Mouse (Mus musculus) urinary bladder, postnatal 14 days (tissue): ENCODE results near the gene Ear1.
"Not testable (repeated sequence)": the region's sequence is repeated elsewhere in the genome, so short reads cannot be mapped to it uniquely, and the experiment has no call there.

Source experiments
- DNase-seq: peaks from one replicate; pipeline ENCODE4 v3.0.0; 2021; ENCODE audit warnings: low spot score

The Ear1 gene

DNA sequence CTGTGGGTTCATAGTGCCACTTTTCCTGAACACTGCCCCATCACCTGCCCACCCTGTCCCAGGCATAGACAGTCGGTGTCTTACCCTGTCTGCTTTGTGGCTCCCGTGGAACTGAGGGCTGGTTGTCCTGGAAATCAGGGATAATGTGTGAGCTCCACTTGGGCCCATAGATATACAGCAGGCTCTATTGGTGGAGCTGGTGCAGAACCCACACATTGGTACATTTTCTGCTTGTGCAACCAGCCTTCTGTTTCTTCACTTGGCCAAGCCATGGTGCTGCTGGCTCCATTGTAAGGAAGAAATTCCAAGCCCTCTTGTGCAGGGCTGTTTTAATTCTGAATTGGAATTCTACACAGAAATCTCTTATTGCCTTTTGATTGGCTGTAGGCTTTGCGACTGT is at the start of gene Ear1:
Gene Ear1 (minus strand): TSS at position 101 of the 400 bp plus-strand sequence.
- not testable (repeated sequence) for DNase-seq

DNA sequence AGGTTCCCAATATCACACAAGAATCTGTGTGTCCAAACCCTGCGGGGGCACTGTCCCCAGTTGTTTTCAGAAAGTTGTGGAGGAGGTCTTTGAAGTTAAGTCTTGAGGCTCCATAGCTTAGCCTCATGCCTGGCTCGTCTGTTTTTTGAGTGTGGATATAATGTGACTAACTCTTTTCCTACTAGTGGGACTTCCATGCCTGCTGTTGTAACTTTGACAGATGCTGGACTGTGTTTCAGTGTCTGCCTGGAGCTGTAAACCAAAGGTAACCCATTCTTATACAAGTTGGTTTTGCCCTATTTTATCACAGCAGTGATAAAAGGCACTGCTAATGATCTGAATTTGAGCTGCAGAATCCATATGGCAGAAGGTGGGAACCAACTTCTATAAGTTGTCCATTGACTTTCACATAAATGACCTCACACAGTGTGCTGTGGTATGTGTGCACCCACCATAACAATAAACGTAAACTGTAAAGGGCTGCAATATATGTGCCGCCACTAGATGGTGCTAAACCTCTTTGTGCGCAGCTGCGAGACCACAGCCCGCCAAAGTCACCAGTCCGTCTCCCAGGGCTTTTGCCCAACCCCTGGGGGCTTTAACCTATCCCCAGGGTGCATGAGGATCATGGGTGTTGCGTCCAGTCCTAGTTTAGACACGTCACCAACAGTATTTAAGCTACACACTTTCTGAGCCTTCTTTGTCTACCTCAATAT is 49.5 kb upstream of the Ear1 start, which contains the start of gene Gm8113:
Gene Gm8113 (plus strand): TSS at position 703 of the 716 bp plus-strand sequence.
- peak; percentile 46 for DNase-seq

DNA sequence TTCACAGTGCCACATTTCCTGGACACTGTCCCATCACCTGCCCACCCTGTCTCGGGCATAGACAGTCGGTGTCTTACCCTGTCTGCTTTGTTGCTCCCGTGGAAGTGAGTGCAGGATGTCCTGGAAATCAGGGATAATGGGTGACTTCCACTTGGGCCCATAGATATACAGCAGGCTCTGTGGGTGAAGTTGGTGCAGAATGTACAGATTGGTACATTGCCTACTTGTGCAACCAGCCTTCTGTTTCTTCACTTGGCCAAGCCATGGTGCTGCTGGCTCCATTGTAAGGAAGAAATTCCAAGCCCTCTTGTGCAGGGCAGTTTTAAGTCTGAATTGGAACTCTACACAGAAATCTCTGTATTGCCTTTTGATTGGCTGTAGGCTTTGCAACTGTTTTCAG is 48.1 kb upstream of the Ear1 start, which contains the start of gene Ear10:
Gene Ear10 (minus strand): TSS at position 101 of the 400 bp plus-strand sequence.
- DNase-seq = not testable (repeated sequence)

DNA sequence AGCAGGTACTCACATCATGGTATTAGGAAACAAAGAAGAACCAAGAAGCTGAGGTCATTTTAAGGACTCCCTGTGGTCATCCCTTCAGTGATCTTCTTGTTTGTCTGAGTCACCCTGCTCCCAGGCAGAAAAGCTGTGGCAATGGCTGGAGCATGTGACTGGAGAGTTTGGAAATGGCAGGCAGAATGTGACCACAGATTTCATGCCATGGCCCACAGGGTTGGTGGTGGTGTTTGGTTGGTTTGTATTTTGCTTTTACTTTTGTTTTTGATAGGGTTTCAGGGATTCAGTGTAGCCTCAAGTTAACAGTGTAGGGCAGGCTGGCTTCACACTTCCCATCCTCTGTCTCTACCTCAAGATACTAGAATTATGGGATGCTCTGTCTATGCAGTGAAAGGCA is 42.9 kb upstream of the Ear1 start:
- not testable (repeated sequence) for DNase-seq

DNA sequence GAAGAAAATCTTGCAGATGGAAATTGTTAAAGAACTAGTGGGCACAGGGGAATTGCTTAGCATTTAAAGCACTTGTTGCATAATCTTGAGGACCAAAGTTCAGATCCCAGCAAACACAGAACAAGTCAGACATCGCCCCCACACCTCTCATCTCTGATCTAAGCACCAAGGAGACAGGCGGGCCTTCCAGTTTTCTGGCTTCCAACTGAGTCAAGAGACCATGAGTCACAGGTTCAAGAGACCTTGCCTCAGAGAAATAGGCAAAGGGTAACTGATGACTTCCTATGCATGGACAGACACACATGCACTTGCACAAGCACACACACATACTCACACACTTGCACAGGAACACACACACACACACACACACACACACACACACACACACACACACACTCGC is 23.3 kb upstream of the Ear1 start:
- peak; percentile 3 for DNase-seq

DNA sequence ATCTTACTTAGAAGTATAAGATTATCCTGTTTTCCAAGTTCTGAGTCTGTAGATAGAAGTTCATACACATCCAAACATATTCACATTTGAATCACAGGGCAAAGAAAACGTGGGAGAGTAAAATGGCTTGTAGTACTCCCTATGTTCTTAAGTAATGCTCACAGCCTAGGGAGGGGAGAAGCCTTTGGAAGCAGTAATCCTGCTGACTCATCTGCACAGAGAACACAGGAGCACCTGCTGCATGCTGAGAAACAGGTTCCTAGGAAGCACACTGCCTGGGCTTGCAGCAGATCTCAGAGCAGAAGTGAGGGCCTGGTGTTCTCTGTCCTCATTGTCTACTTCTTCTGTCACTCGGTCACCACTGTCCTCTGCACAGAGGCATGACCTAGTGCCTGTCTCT is 20.0 kb upstream of the Ear1 start:
- DNase-seq = not testable (repeated sequence)

DNA sequence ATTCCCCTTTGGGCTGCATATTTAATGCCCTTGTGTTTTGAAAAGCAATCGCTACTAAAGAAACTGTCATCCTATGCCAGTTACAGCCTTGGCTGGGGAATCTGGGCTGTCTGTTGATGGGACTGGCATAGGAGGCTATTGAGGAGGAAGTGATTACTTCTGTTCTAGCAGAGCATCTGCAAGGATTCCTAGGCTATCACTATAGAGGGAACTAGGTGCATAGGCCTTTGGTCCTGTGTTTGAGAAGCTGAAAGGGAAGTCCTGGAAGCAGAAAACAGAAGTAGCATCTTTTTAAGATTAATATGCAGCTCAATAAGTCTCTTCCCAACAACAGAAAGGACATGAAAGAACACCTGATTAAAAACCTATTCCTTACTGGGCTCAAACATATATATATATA is 16.0 kb upstream of the Ear1 start:
- not testable (repeated sequence) for DNase-seq

DNA sequence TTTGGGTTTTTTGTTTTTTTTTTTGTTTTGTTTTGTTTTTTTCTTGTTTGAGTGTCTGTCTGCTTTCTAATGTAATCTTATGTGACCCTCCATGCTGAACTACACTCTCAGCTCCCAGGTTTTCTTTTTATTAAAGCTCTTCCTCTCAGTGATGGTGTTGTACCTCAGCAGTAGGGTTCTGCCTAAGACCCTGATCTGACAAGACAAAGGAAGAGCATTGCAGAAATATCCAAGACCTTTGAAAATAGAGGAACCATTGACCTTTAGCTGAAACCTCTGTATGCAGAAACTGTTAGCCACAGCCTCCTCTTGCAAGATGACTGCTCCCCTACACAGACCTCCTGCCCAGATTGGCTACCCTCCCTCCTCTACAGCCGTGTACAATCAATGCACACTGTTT is 10.9 kb upstream of the Ear1 start:
- DNase-seq = not testable (repeated sequence)

DNA sequence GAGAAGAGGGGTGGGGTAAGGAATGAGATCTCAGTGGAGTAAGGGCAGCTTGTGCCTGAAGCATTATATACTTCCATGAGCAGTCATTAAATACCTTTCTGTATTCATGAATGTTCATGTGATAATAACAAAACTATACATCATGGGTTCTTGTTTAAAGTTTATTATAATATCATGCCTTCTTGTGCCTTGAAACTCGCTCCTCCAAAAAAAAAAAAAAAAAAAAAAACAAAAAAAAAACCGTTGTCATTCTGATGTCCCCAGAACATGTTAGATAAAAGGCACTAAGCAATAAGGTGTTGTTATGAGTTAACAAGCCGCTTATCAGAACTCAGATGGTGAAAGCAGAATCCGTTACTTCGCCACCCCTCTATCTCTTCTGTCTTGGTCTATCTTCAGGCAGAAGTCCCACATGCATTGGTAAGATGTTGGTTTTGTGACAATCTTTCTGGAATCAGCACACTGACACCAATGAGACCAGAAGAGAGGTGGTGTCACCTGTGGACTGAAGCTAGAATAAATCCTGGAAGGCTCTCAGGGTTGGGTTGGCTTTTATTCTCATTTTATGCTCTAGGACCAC is 4.7 kb upstream of the Ear1 start:
- DNase-seq = not testable (repeated sequence)

DNA sequence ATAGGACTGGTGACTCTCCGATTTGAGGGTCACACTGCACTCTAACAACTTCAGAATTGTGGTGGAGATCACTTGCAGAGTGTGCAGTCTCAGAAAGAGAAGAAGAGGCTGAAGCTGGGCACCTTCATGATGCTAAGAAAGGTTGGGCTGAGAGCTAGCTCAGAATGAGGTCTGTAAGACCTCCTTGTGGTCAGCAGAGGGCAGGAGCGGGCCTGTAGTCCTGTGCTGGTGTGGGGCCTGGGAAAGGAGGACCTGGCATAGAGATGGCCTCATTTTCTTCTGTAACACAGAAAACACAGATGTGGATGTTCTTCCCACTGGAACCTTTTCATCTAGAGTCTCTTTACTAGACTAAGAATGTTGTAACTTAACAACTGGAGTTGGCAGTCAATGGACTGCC is 2.5 kb upstream of the Ear1 start:
- DNase-seq = not testable (repeated sequence)

DNA sequence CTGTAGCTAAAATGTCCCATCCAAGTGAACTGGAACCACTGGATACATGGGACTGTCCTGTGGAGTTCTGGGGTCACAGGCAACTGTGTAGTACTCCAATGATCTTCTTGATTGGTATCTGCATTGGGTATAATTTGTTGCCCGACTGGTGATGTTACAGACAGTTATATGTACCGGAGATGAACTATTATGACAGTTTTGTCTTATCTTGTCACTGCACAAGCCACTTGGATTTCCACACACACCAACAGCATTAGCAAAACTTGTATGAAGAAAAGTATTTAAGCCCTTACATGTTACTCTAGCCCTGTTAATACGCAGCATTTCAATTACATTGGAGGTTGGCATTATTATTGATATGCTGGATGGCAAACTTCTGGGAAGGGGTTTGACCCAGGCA is 455 bp downstream of the Ear1 start:
- not testable (repeated sequence) for DNase-seq

DNA sequence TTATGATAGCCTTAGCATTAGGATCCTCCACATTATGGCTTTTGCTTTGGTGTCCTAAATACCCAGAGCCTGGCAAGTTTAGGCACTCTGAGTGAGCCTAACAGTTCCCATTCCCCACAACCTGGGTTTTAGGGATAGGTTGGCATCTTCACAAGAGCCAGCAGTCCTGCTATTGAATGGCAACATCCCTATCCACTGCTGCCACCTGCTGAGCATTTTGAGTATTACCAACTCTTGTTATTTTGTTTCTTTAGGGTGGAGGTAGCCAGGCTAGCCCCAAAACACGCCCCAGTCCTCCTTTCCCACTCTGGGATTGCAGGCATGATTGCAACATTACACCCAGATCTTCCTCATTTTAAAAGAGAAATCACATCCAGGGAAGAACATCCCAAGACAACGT is 14.8 kb downstream of the Ear1 start:
- DNase-seq = peak; percentile 5

DNA sequence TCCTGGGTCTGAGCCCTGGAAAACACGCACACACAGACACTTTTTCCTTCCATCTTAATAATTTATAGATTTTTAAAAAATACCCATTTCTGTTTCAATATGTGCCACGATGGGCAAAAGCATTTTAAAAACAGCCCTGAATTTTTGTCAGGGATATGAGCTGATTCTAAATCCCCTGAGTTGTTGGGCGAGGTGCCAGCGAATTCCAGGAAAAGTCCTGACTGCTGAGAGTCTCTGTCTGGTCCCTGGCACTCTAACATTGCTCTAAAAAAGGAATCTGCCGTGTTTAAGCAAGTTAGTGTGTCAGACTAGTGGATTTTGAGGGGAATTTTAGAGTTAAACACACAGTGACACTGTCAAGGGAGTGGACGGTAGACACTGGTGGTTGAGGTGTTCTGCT is 15.9 kb downstream of the Ear1 start:
- peak; percentile 4 for DNase-seq

DNA sequence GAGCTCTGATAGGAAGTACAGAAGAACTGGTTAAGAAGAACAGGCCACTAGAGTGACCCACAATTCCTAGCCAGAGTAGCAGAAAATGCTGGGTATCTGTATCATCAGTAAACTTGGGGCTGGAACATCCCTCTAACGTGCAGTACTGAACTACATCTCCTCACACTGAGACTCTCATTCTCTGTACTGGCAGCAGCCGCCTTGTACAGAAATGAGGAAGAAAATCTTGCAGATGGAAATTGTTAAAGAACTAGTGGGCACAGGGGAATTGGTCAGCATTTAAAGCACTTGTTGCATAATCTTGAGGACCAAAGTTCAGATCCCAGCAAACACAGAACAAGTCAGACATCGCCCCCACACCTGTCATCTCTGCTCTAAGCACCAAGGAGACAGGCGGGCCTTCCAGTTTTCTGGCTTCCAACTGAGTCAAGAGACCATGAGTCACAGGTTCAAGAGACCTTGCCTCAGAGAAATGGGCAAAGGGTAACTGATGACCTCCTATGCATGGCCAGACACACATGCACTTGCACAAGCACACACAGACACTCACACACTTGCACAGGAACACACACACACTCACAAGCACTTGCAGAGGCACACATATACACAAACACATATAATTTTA is 31.3 kb downstream of the Ear1 start:
- DNase-seq = not testable (repeated sequence)

DNA sequence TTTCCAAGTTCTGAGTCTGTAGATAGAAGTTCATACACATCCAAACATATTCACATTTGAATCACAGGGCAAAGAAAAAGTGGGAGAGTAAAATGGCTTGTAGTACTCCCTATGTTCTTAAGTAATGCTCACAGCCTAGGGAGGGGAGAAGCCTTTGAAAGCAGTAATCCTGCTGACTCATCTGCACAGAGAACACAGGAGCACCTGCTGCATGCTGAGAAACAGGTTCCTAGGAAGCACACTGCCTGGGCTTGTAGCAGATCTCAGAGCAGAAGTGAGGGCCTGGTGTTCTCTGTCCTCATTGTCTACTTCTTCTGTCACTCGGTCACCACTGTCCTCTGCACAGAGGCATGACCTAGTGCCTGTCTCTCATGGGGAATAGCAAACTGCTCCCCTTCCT is 34.3 kb downstream of the Ear1 start:
- DNase-seq = peak; percentile 5

DNA sequence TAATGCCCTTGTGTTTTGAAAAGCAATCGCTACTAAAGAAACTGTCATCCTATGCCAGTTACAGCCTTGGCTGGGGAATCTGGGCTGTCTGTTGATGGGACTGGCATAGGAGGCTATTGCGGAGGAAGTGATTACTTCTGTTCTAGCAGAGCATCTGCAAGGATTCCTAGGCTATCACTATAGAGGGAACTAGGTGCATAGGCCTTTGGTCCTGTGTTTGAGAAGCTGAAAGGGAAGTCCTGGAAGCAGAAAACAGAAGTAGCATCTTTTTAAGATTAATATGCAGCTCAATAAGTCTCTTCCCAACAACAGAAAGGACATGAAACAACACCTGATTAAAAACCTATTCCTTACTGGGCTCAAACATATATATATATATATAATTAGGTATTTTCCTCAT is 40.0 kb downstream of the Ear1 start:
- DNase-seq = not testable (repeated sequence)

DNA sequence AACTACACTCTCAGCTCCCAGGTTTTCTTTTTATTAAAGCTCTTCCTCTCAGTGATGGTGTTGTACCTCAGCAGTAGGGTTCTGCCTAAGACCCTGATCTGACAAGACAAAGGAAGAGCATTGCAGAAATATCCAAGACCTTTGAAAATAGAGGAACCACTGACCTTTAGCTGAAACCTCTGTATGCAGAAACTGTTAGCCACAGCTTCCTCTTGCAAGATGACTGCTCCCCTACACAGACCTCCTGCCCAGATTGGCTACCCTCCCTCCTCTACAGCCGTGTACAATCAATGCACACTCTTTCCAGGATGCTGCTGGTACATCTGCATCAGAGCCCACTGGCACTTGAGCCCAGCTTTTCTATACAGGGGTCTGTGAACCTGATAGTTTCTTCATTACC is 44.9 kb downstream of the Ear1 start:
- not testable (repeated sequence) for DNase-seq

DNA sequence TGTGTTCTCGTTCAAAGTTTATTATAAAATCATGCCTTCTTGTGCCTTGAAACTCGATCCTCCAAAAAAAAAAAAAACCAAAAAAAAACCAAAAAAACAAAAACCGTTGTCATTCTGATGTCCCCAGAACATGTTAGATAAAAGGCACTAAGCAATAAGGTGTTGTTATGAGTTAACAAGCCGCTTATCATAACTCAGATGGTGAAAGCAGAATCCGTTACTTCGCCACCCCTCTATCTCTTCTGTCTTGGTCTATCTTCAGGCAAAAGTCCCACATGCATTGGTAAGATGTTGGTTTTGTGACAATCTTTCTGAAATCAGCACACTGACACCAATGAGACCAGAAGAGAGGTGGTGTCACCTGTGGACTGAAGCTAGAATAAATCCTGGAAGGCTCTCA is 51.1 kb downstream of the Ear1 start:
- DNase-seq = not testable (repeated sequence)

DNA sequence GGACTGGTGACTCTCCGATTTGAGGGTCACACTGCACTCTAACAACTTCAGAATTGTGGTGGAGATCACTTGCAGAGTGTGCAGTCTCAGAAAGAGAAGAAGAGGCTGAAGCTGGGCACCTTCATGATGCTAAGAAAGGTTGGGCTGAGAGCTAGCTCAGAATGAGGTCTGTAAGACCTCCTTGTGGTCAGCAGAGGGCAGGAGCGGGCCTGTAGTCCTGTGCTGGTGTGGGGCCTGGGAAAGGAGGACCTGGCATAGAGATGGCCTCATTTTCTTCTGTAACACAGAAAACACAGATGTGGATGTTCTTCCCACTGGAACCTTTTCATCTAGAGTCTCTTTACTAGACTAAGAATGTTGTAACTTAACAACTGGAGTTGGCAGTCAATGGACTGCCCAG is 53.4 kb downstream of the Ear1 start:
- DNase-seq = not testable (repeated sequence)

DNA sequence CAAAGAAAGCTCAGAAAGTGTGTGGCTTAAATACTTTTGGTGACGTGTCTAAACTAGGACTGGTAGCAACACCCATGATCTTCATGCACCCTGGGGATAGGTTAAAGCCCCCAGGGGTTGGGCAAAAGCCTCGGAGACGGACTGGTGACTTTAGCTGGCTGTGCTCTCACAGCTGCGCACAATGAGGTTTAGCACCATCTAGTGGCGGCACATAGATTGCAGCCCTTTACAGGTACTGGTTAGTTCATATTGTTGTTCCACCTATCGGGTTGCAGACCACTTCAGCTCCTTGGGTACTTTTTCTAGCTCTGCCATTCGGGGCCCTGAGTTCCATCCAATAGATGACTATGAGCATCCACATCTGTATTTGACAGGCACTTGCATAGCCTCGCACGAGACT is 62.9 kb downstream of the Ear1 start:
- peak; percentile 42 for DNase-seq

DNA sequence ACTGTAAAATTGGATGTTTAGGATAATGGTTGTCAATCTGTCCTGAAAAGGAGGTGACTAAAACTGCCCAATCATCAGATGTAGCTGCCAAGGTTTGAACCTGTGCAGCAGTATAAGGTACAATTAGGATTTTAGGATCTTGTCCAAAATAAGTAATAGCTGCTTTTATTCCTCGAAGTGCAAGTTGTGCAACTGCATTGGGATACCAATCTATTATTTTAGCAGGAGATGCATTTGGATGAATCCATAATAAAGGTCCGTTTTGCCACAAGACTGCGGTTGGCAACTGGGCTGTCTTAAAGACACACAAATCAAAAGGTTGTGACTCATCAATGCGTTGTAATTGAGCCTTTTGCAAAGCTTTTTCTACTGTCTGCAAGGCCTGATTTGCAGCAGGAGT is 67.2 kb downstream of the Ear1 start:
- DNase-seq = not testable (repeated sequence)

DNA sequence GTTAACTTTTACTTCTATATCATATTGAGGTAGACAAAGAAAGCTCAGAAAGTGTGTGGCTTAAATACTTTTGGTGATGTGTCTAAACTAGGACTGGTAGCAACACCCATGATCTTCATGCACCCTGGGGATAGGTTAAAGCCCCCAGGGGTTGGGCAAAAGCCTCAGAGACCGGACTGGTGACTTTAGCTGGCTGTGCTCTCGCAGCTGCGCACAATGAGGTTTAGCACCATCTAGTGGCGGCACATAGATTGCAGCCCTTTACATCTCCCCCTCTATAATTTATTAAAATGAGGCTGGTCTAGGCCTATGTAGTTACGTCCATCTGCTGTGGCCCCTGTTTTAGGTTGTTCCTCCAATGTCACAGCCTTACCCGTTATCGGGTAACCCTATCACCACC is 70.9 kb downstream of the Ear1 start:
- not testable (repeated sequence) for DNase-seq

DNA sequence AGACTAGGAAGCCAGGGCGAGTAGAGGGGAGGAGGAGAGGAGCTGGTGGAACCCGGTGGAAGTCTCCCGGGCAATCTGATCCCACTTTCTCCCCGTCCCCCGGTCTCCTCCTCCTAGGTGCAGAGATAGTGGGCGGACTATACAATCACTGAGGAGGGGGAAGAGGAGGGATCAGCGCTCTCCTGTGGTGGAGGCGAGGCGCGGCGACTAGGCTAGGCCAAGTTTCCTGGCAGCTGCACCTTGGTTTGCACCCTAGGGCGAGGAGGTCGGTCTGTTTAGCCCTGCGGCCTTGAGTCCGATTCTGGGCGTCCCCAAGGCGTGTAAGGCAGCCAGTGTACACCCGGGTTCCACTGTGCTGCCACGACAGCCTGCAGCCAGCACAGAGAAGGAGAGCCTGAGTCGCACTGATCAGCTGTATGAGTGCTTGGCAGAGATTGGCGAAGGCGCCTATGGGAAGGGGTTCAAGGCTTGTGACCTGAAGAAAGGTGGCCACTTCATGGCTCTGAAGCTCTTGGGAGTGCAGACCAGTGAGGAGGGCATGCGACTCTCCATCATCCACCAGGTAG is 78.3 kb downstream of the Ear1 start:
- DNase-seq = not testable (repeated sequence)
